In genomic region chr17:31841453-31841841, GRCm38 (mm10) we compare ENCODE assay signal across 9 mouse cellular contexts. TPM values are rescaled to one million over a fixed set of nuclear protein-coding genes. Genes with fewer than 3 reads are reported as not detected.
DNase-seq lines count a peak whose midpoint lies in the region; ATAC-seq lines count a peak whose summit lies in the region.
"Had no signal": no experiment of that assay in that cellular context is flagged by ENCODE, and none has a peak within 500 bp of the region (broad histone marks: within the 10 kb centered on the region; RNA-seq: fewer than 3 reads in every experiment).

No protein-coding gene starts in this region.

- no peak for ATAC-seq in lung, embryonic 15.5 days (ENCODE audit: borderline replicate concordance, extremely low read depth, low FRiP score, low TSS enrichment)
- no peak for ATAC-seq in embryonic facial prominence, embryonic 12.5 days (ENCODE audit: insufficient number of reproducible peaks, insufficient read depth, low FRiP score, low TSS enrichment)

- peak overlapping the region; percentile 97 for H3K27ac ChIP-seq in lung, embryonic 15.5 days
- 0 out of 2 replicates have a peak overlapping the region, but pooled peaks have one; percentile 69 for H3K27ac ChIP-seq in embryonic facial prominence, embryonic 12.5 days
- H3K27ac ChIP-seq: liver, embryonic 14.5 days had no signal

- DNase-seq in lung, postnatal 25 days (ENCODE audit: low spot score), result no peak
- DNase-seq in monocyte, adult 2 months (ENCODE audit: low read depth in 1 of 2, low spot score in 2 of 2), result peak; percentile 33 to 58
- DNase-seq in thymus, postnatal 4 days, result peak; percentile 79
- DNase-seq in kidney, postnatal 25 days, result no peak
- no peak for DNase-seq in urinary bladder, postnatal 14 days (ENCODE audit: low spot score)
- DNase-seq: kidney, postnatal 14 days had no signal

- peaks cover 31% of the 10 kb centered on the region for H3K36me3 ChIP-seq in lung, embryonic 15.5 days
- peaks cover 23% of the 10 kb centered on the region for H3K36me3 ChIP-seq in embryonic facial prominence, embryonic 12.5 days

- H3K4me3 ChIP-seq in lung, embryonic 15.5 days, result no peak overlapping the region
- H3K4me3 ChIP-seq in embryonic facial prominence, embryonic 12.5 days, result no peak overlapping the region

- H3K27me3 ChIP-seq in lung, embryonic 15.5 days, result no peaks in the 10 kb centered on the region
- H3K27me3 ChIP-seq in embryonic facial prominence, embryonic 12.5 days, result no peaks in the 10 kb centered on the region

- no peak overlapping the region for H3K9ac ChIP-seq in lung, embryonic 15.5 days
- H3K9ac ChIP-seq in embryonic facial prominence, embryonic 12.5 days, result no peak overlapping the region
- H3K9ac ChIP-seq: liver, embryonic 14.5 days had no signal

- H3K9me3 ChIP-seq in lung, embryonic 15.5 days, result no peaks in the 10 kb centered on the region
- H3K9me3 ChIP-seq in embryonic facial prominence, embryonic 12.5 days, result no peaks in the 10 kb centered on the region

- WGBS in lung, embryonic 15.5 days, result 82% methylated on average over 3 of the region's 3 CpGs
- WGBS in embryonic facial prominence, embryonic 12.5 days, result 70% methylated on average over 3 of the region's 3 CpGs

- peak overlapping the region; percentile 3; the same call in 1 of the 2 replicates for H3K4me2 ChIP-seq in lung, embryonic 15.5 days
- H3K4me2 ChIP-seq in embryonic facial prominence, embryonic 12.5 days (replicated peaks), result no peak overlapping the region

- H3K4me1 ChIP-seq in lung, embryonic 15.5 days, result peaks cover 51% of the 10 kb centered on the region
- 0 out of 2 replicates have a peak, but pooled peaks cover 2% of the 10 kb centered on the region for H3K4me1 ChIP-seq in embryonic facial prominence, embryonic 12.5 days

RNA-seq across cellular contexts. Expression of gene Sik1, which starts 14.2 kb away (rescaled TPM):
- 32.7 and 35.4 TPM in 2 replicates for polyA plus RNA-seq in lung, embryonic 15.5 days (2015; fragmentation: Nextera tagmentation; extraction: Ambion mirVana)
- 13.0 and 15.8 TPM in 2 replicates for polyA plus RNA-seq in embryonic facial prominence, embryonic 12.5 days (2016; fragmentation: Nextera tagmentation; extraction: Ambion mirVana)

Comparison
In these comparisons a context has a peak if more than half of its experiments do, and no peak if none do; other contexts are left out.
1. DNase-seq: peak in monocyte, adult 2 months (2 of 2) and thymus, postnatal 4 days (single experiment); none in lung, postnatal 25 days (single experiment), kidney, postnatal 25 days (0 of 2) and urinary bladder, postnatal 14 days (single experiment).